Mouse (Mus musculus): ENCODE measurements around the gene Sox8. TPM values are rescaled to one million over a fixed set of nuclear protein-coding genes. Genes with fewer than 3 reads are reported as not detected.

The Sox8 gene
- polyA plus RNA-seq, 1 experiment from 2014 or later = 2.5 TPM

GRCm38 (mm10) chr17:25577263-25577662 lies 6.8 kb upstream of the Sox8 start:
- ATAC-seq = no peak
- 64% methylated on average over 6 of the region's 6 CpGs for WGBS
- peaks cover 5% of the 10 kb centered on the region; the same call in 1 of the 2 replicates for H3K4me1 ChIP-seq (replicated peaks; ENCODE audit: control insufficient read depth, insufficient read depth, low read length)
- no peak overlapping the region for H3K4me2 ChIP-seq (replicated peaks; ENCODE audit: low read depth)
- H3K27ac ChIP-seq (ENCODE audit: low read depth, low read length) = no peak overlapping the region
- no peak overlapping the region for H3K9ac ChIP-seq (ENCODE audit: low read depth, low read length)
- H3K27me3 ChIP-seq (replicated peaks; ENCODE audit: control insufficient read depth, insufficient read depth, low read length) = no peaks in the 10 kb centered on the region
- no peak for TF ChIP-seq CTCF (IDR thresholded peaks at IDR 0.05; ENCODE audit: low read depth)
- H3K4me3 ChIP-seq (ENCODE audit: low read depth, low read length) = no peak overlapping the region
- H3K9me3 ChIP-seq (ENCODE audit: control insufficient read depth) = no peaks in the 10 kb centered on the region
- H3K36me3 ChIP-seq (ENCODE audit: control insufficient read depth, insufficient read depth) = no peaks in the 10 kb centered on the region

- Histone ChIP-seq H3K9me3 (ENCODE audit: control insufficient read depth) (no peaks in the 10 kb centered on the region), H3K36me3 (ENCODE audit: control insufficient read depth, insufficient read depth) (no peaks in the 10 kb centered on the region), H3K27me3 (replicated peaks; ENCODE audit: control insufficient read depth, insufficient read depth, low read length) (peaks cover 10% of the 10 kb centered on the region; the same call in 1 of the 2 replicates), H3K4me1 (replicated peaks; ENCODE audit: control insufficient read depth, insufficient read depth, low read length) (peaks cover 5% of the 10 kb centered on the region; the same call in 1 of the 2 replicates), H3K9ac (ENCODE audit: low read depth, low read length) (no peak overlapping the region), H3K27ac (ENCODE audit: low read depth, low read length) (no peak overlapping the region), H3K4me2 (replicated peaks; ENCODE audit: low read depth) (no peak overlapping the region), H3K4me3 (ENCODE audit: low read depth, low read length) (no peak overlapping the region)
- WGBS = 63% methylated on average over 2 of the region's 2 CpGs
- no peak for ATAC-seq
- no peak for TF ChIP-seq CTCF (IDR thresholded peaks at IDR 0.05; ENCODE audit: low read depth)
These were observed 5.5 kb upstream of the Sox8 start for GRCm38 (mm10) chr17:25576034-25576433.

GRCm38 (mm10) chr17:25575208-25575971 lies 4.9 kb upstream of the Sox8 start:
- H3K9me3 ChIP-seq (ENCODE audit: control insufficient read depth) = no peaks in the 10 kb centered on the region
- no peak overlapping the region for H3K4me2 ChIP-seq (replicated peaks; ENCODE audit: low read depth)
- H3K4me1 ChIP-seq (replicated peaks; ENCODE audit: control insufficient read depth, insufficient read depth, low read length) = peaks cover 5% of the 10 kb centered on the region; the same call in 1 of the 2 replicates
- H3K27ac ChIP-seq (ENCODE audit: low read depth, low read length) = no peak overlapping the region
- no peak for ATAC-seq
- 71% methylated on average over 12 of the region's 12 CpGs for WGBS
- no peak for TF ChIP-seq CTCF (IDR thresholded peaks at IDR 0.05; ENCODE audit: low read depth)
- H3K36me3 ChIP-seq (ENCODE audit: control insufficient read depth, insufficient read depth) = no peaks in the 10 kb centered on the region
- H3K27me3 ChIP-seq (replicated peaks; ENCODE audit: control insufficient read depth, insufficient read depth, low read length) = peaks cover 17% of the 10 kb centered on the region; the same call in 1 of the 2 replicates
- no peak overlapping the region for H3K9ac ChIP-seq (ENCODE audit: low read depth, low read length)
- no peak overlapping the region for H3K4me3 ChIP-seq (ENCODE audit: low read depth, low read length)

- Histone ChIP-seq H3K27ac (ENCODE audit: low read depth, low read length) (no peak overlapping the region), H3K27me3 (replicated peaks; ENCODE audit: control insufficient read depth, insufficient read depth, low read length) (peaks cover 44% of the 10 kb centered on the region), H3K9me3 (ENCODE audit: control insufficient read depth) (no peaks in the 10 kb centered on the region), H3K4me1 (replicated peaks; ENCODE audit: control insufficient read depth, insufficient read depth, low read length) (no peaks in the 10 kb centered on the region), H3K36me3 (ENCODE audit: control insufficient read depth, insufficient read depth) (no peaks in the 10 kb centered on the region), H3K4me2 (replicated peaks; ENCODE audit: low read depth) (peak overlapping the region; percentile 76), H3K4me3 (ENCODE audit: low read depth, low read length) (peak overlapping the region; percentile 47), H3K9ac (ENCODE audit: low read depth, low read length) (0 out of 2 replicates have a peak overlapping the region, but pooled peaks have one; percentile 26)
- no peak for ATAC-seq
- no peak for TF ChIP-seq CTCF (IDR thresholded peaks at IDR 0.05; ENCODE audit: low read depth)
- 7% methylated on average over 8 of the region's 8 CpGs for WGBS
These were observed 951 bp upstream of the Sox8 start for GRCm38 (mm10) chr17:25571453-25571820.

- Histone ChIP-seq H3K4me2 (replicated peaks; ENCODE audit: low read depth) (peak overlapping the region; percentile 76), H3K4me3 (ENCODE audit: low read depth, low read length) (peak overlapping the region; percentile 47), H3K9ac (ENCODE audit: low read depth, low read length) (peak overlapping the region; percentile 26), H3K9me3 (ENCODE audit: control insufficient read depth) (no peaks in the 10 kb centered on the region), H3K4me1 (replicated peaks; ENCODE audit: control insufficient read depth, insufficient read depth, low read length) (no peaks in the 10 kb centered on the region), H3K36me3 (ENCODE audit: control insufficient read depth, insufficient read depth) (no peaks in the 10 kb centered on the region), H3K27me3 (replicated peaks; ENCODE audit: control insufficient read depth, insufficient read depth, low read length) (peaks cover 44% of the 10 kb centered on the region), H3K27ac (ENCODE audit: low read depth, low read length) (no peak overlapping the region)
- no peak for TF ChIP-seq CTCF (IDR thresholded peaks at IDR 0.05; ENCODE audit: low read depth)
- ATAC-seq = no peak
- WGBS = 7% methylated on average over 52 of the region's 54 CpGs
These were observed 446 bp downstream of the Sox8 start for GRCm38 (mm10) chr17:25569833-25570647.

- no peak overlapping the region for H3K4me3 ChIP-seq (ENCODE audit: low read depth, low read length)
- no peak overlapping the region for H3K4me2 ChIP-seq (replicated peaks; ENCODE audit: low read depth)
- no peaks in the 10 kb centered on the region for H3K9me3 ChIP-seq (ENCODE audit: control insufficient read depth)
- no peaks in the 10 kb centered on the region for H3K4me1 ChIP-seq (replicated peaks; ENCODE audit: control insufficient read depth, insufficient read depth, low read length)
- no peak for TF ChIP-seq CTCF (IDR thresholded peaks at IDR 0.05; ENCODE audit: low read depth)
- peaks cover 44% of the 10 kb centered on the region for H3K27me3 ChIP-seq (replicated peaks; ENCODE audit: control insufficient read depth, insufficient read depth, low read length)
- ATAC-seq = no peak
- WGBS = 88% methylated on average over 11 of the region's 11 CpGs
- H3K36me3 ChIP-seq (ENCODE audit: control insufficient read depth, insufficient read depth) = no peaks in the 10 kb centered on the region
- H3K9ac ChIP-seq (ENCODE audit: low read depth, low read length) = no peak overlapping the region
- H3K27ac ChIP-seq (ENCODE audit: low read depth, low read length) = no peak overlapping the region
These were observed 1.6 kb downstream of the Sox8 start for GRCm38 (mm10) chr17:25568880-25569279.

Data from intestine, postnatal 0 days (tissue).